In the genomic region with DNA sequence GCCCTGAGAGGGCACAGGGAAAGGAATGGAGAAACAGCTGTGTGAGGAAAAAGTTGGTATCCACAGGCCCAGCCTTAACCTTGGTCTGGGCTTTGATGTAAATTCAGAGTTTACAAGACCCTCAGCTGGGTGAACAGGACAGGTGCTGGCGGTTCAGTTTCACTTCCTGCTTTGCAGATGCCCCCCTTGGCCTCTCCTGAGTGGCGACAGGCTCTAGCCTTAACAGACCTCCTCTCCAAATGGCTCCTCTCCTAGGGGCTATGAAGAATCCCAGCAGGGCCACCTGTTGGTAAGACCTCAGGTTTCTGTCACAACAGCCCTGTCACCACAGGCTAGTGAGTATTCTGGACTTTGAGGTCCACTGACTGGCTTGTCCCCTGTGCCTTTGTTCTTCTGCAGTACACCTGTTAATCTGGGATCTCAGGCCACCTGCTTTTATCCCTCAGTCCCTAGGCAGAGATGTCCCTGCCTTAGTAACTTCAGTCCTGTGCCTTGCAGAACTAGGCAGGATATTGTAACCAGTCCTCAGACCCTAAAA, we compare ENCODE assay signal across 8 mouse cellular contexts. TPM values are rescaled to one million over a fixed set of nuclear protein-coding genes. Genes with fewer than 3 reads are reported as not detected.
DNase-seq lines count a peak whose midpoint lies in the region; ATAC-seq lines count a peak whose summit lies in the region.

No protein-coding gene starts in this region.

- H3K9me3 ChIP-seq in heart, embryonic 11.5 days (replicated peaks; ENCODE audit: control insufficient read depth, low read length): no peaks in the 10 kb centered on the region
- no peaks in the 10 kb centered on the region for H3K9me3 ChIP-seq in forebrain, embryonic 11.5 days (ENCODE audit: control insufficient read depth, low read length)
- no peaks in the 10 kb centered on the region for H3K9me3 ChIP-seq in liver, embryonic 12.5 days (replicated peaks)

- H3K4me1 ChIP-seq in heart, embryonic 11.5 days (ENCODE audit: control insufficient read depth, insufficient read depth, low read length): peaks cover 5% of the 10 kb centered on the region
- H3K4me1 ChIP-seq in forebrain, embryonic 11.5 days (replicated peaks; ENCODE audit: control insufficient read depth, insufficient read depth, low read length): peaks cover 3% of the 10 kb centered on the region
- H3K4me1 ChIP-seq in liver, embryonic 12.5 days: peaks cover 29% of the 10 kb centered on the region

- no peak overlapping the region for H3K4me3 ChIP-seq in heart, embryonic 11.5 days (ENCODE audit: low read depth, low read length)
- H3K4me3 ChIP-seq in forebrain, embryonic 11.5 days (ENCODE audit: low read depth, low read length): no peak overlapping the region
- no peak overlapping the region for H3K4me3 ChIP-seq in liver, embryonic 12.5 days

- H3K4me2 ChIP-seq in heart, embryonic 11.5 days: no peak overlapping the region; the same call in 1 of the 2 replicates
- no peak overlapping the region for H3K4me2 ChIP-seq in forebrain, embryonic 11.5 days (ENCODE audit: low read depth, low read length, severe bottlenecking)
- H3K4me2 ChIP-seq in liver, embryonic 12.5 days: peak overlapping the region; percentile 76

- H3K27ac ChIP-seq in heart, embryonic 11.5 days (ENCODE audit: low read depth, low read length): no peak overlapping the region
- H3K27ac ChIP-seq in forebrain, embryonic 11.5 days (ENCODE audit: low read depth, low read length): no peak overlapping the region
- H3K27ac ChIP-seq in liver, embryonic 12.5 days: no peak overlapping the region; the same call in 1 of the 2 replicates

- peaks cover 11% of the 10 kb centered on the region; the same call in 1 of the 2 replicates for H3K27me3 ChIP-seq in heart, embryonic 11.5 days (ENCODE audit: control insufficient read depth, insufficient read depth, low read length)
- H3K27me3 ChIP-seq in forebrain, embryonic 11.5 days (ENCODE audit: control insufficient read depth, insufficient read depth, low read length): no peaks in the 10 kb centered on the region; the same call in 1 of the 2 replicates
- H3K27me3 ChIP-seq in liver, embryonic 12.5 days (replicated peaks): peaks cover 13% of the 10 kb centered on the region

- 38% methylated on average over 2 of the region's 2 CpGs for whole genome bisulfite sequencing in heart, embryonic 11.5 days (ENCODE audit: insufficient replicate concordance)
- WGBS in forebrain, embryonic 11.5 days: 57% methylated on average over 2 of the region's 2 CpGs
- whole genome bisulfite sequencing in liver, embryonic 12.5 days (ENCODE audit: insufficient replicate concordance): 44% methylated on average over 2 of the region's 2 CpGs

- H3K9ac ChIP-seq in heart, embryonic 11.5 days (ENCODE audit: low read depth, low read length): peak overlapping the region; percentile 91; the same call in 1 of the 2 replicates
- peak overlapping the region; percentile 33; the same call in 1 of the 2 replicates for H3K9ac ChIP-seq in forebrain, embryonic 11.5 days (ENCODE audit: low read length)
- peak overlapping the region; percentile 79; the same call in 1 of the 2 replicates for H3K9ac ChIP-seq in liver, embryonic 12.5 days

- peaks cover 18% of the 10 kb centered on the region for H3K36me3 ChIP-seq in heart, embryonic 11.5 days (ENCODE audit: control insufficient read depth, insufficient read depth, low read length)
- H3K36me3 ChIP-seq in forebrain, embryonic 11.5 days (ENCODE audit: control insufficient read depth, insufficient read depth, low read length): peaks cover 7% of the 10 kb centered on the region
- H3K36me3 ChIP-seq in liver, embryonic 12.5 days: peaks cover 28% of the 10 kb centered on the region

- DNase-seq in heart, postnatal 4 days: no peak
- peak; percentile 92 for DNase-seq in A20 (ENCODE audit: low read depth, low spot score)
- DNase-seq in forebrain, embryonic 11.5 days (ENCODE audit: low spot score): no peak
- DNase-seq in MN1 (ENCODE audit: low spot score): no peak
- DNase-seq in lung, postnatal 4 days: no peak
- no peak for DNase-seq in lung, postnatal 25 days (ENCODE audit: low spot score)

- ATAC-seq in heart, embryonic 11.5 days (replicated peaks; ENCODE audit: insufficient number of reproducible peaks, low FRiP score, low TSS enrichment): no peak
- no peak for ATAC-seq in forebrain, embryonic 11.5 days (replicated peaks; ENCODE audit: low FRiP score)
- ATAC-seq in liver, embryonic 12.5 days: no peak

RNA-seq across cellular contexts. Expression of a gene that starts 1.5 kb away (rescaled TPM):
- 2,782 and 3,146 TPM in 2 replicates for polyA plus RNA-seq in heart, embryonic 11.5 days (2014; fragmentation: Nextera tagmentation; extraction: Ambion mirVana)
- 1,000 to 10,000 TPM; 1,266 to 1,294 TPM for total RNA-seq in heart, postnatal 4 days (2021)
- 2,879 and 3,145 TPM in 2 replicates for polyA plus RNA-seq in forebrain, embryonic 11.5 days (2014; fragmentation: Nextera tagmentation; extraction: Ambion mirVana)
- polyA plus RNA-seq in liver, embryonic 12.5 days (2016; fragmentation: Nextera tagmentation; extraction: Ambion mirVana): 3,066 and 3,170 TPM in 2 replicates

RNA-seq across cellular contexts. Expression of a gene that starts 6.2 kb away (rescaled TPM):
- polyA plus RNA-seq in heart, embryonic 11.5 days (2014; fragmentation: Nextera tagmentation; extraction: Ambion mirVana): 0.06 TPM in 1 of 2 replicates, not detected in the other
- total RNA-seq in heart, postnatal 4 days (2021): under 1 TPM in 1 of 2 experiments, not detected in 1; 0.11 TPM
- polyA plus RNA-seq in forebrain, embryonic 11.5 days (2014; fragmentation: Nextera tagmentation; extraction: Ambion mirVana): 0.43 and 0.44 TPM in 2 replicates
- polyA plus RNA-seq in liver, embryonic 12.5 days (2016; fragmentation: Nextera tagmentation; extraction: Ambion mirVana): 0.08 and 0.11 TPM in 2 replicates

RNA-seq across cellular contexts. Expression of a gene that starts 7.0 kb away (rescaled TPM):
- 26.0 and 31.1 TPM in 2 replicates for polyA plus RNA-seq in heart, embryonic 11.5 days (2014; fragmentation: Nextera tagmentation; extraction: Ambion mirVana)
- 10 to 100 TPM; 35.2 to 36.0 TPM for total RNA-seq in heart, postnatal 4 days (2021)
- polyA plus RNA-seq in forebrain, embryonic 11.5 days (2014; fragmentation: Nextera tagmentation; extraction: Ambion mirVana): 57.3 and 59.9 TPM in 2 replicates
- polyA plus RNA-seq in liver, embryonic 12.5 days (2016; fragmentation: Nextera tagmentation; extraction: Ambion mirVana): 28.4 and 30.9 TPM in 2 replicates

RNA-seq across cellular contexts. Expression of a gene that starts 25.0 kb away (rescaled TPM):
- 102 and 109 TPM in 2 replicates for polyA plus RNA-seq in heart, embryonic 11.5 days (2014; fragmentation: Nextera tagmentation; extraction: Ambion mirVana)
- 10 to 100 TPM; 42.6 to 46.2 TPM for total RNA-seq in heart, postnatal 4 days (2021)
- polyA plus RNA-seq in forebrain, embryonic 11.5 days (2014; fragmentation: Nextera tagmentation; extraction: Ambion mirVana): 165 and 176 TPM in 2 replicates
- polyA plus RNA-seq in liver, embryonic 12.5 days (2016; fragmentation: Nextera tagmentation; extraction: Ambion mirVana): 78.8 and 81.1 TPM in 2 replicates

RNA-seq across cellular contexts. Expression of a gene that starts 35.7 kb away (rescaled TPM):
- polyA plus RNA-seq in heart, embryonic 11.5 days (2014; fragmentation: Nextera tagmentation; extraction: Ambion mirVana): 0.55 and 1.1 TPM in 2 replicates
- total RNA-seq in heart, postnatal 4 days (2021): 1 to 10 TPM; 2.5 to 3.0 TPM
- 9.0 and 13.4 TPM in 2 replicates for polyA plus RNA-seq in forebrain, embryonic 11.5 days (2014; fragmentation: Nextera tagmentation; extraction: Ambion mirVana)
- polyA plus RNA-seq in liver, embryonic 12.5 days (2016; fragmentation: Nextera tagmentation; extraction: Ambion mirVana): 0.55 and 0.72 TPM in 2 replicates

Comparison
In these comparisons a context has a peak if more than half of its experiments do, and no peak if none do; other contexts are left out.
1. H3K9ac ChIP-seq: peak in every context shown above with its lines; median percentile 91 in heart, embryonic 11.5 days; 79 in liver, embryonic 12.5 days; 33 in forebrain, embryonic 11.5 days.